ENCODE assay signal across 12 mouse cellular contexts in genomic region chr11:44550996-44551395, GRCm38 (mm10). TPM values are rescaled to one million over a fixed set of nuclear protein-coding genes. Genes with fewer than 3 reads are reported as not detected.
DNase-seq lines count a peak whose midpoint lies in the region; ATAC-seq and TF ChIP-seq lines count a peak whose summit lies in the region.
"Had no signal": no experiment of that assay in that cellular context is flagged by ENCODE, and none has a peak within 500 bp of the region (broad histone marks: within the 10 kb centered on the region; RNA-seq: fewer than 3 reads in every experiment).

No protein-coding gene starts in this region.

- TF ChIP-seq CTCF in layer of hippocampus, adult 2 months (conservative IDR thresholded peaks at IDR 0.05): peak; percentile 61
- peak; percentile 47 for TF ChIP-seq CTCF in ES-Bruce4 (IDR thresholded peaks at IDR 0.05; ENCODE audit: low read depth, low read length)
- TF ChIP-seq CTCF in embryonic fibroblast, embryonic 13.5 days (IDR thresholded peaks at IDR 0.05; ENCODE audit: borderline replicate concordance, insufficient read depth, low read length): peak; percentile 27; the same call in 1 of the 2 replicates

- H3K36me3 ChIP-seq in ES-Bruce4 (ENCODE audit: control insufficient read depth, insufficient read depth, low read length, poor library complexity, severe bottlenecking): peaks cover 28% of the 10 kb centered on the region

- H3K9ac ChIP-seq in ES-Bruce4 (ENCODE audit: low read depth, poor library complexity, severe bottlenecking): no peak overlapping the region
- H3K9ac ChIP-seq: limb, embryonic 13.5 days; neural tube, embryonic 13.5 days had no signal

- no peaks in the 10 kb centered on the region for H3K4me1 ChIP-seq in ES-Bruce4 (ENCODE audit: control insufficient read depth, insufficient read depth, low read length)
- no peaks in the 10 kb centered on the region for H3K4me1 ChIP-seq in embryonic fibroblast, embryonic 13.5 days (ENCODE audit: control insufficient read depth, insufficient read depth, low read length)
- H3K4me1 ChIP-seq: limb, embryonic 13.5 days; neural tube, embryonic 13.5 days had no signal

- no peak overlapping the region for H3K4me3 ChIP-seq in layer of hippocampus, adult 2 months
- H3K4me3 ChIP-seq in ES-Bruce4 (ENCODE audit: low read depth, low read length): no peak overlapping the region
- H3K4me3 ChIP-seq in embryonic fibroblast, embryonic 13.5 days (ENCODE audit: insufficient read depth, low read length): no peak overlapping the region
- H3K4me3 ChIP-seq: limb, embryonic 13.5 days; megakaryocyte, embryonic 14.5 days; neural tube, embryonic 13.5 days had no signal

- no peaks in the 10 kb centered on the region for H3K9me3 ChIP-seq in ES-Bruce4 (replicated peaks; ENCODE audit: control insufficient read depth, insufficient read depth, low read length, poor library complexity, severe bottlenecking)
- H3K9me3 ChIP-seq: limb, embryonic 13.5 days; neural tube, embryonic 13.5 days had no signal

- no peak overlapping the region for H3K27ac ChIP-seq in layer of hippocampus, adult 2 months
- no peak overlapping the region for H3K27ac ChIP-seq in ES-Bruce4 (ENCODE audit: insufficient read depth, low read length)
- H3K27ac ChIP-seq in embryonic fibroblast, embryonic 13.5 days (ENCODE audit: insufficient read depth, low read length): no peak overlapping the region
- H3K27ac ChIP-seq: limb, embryonic 13.5 days; neural tube, embryonic 13.5 days had no signal

- H3K27me3 ChIP-seq in ES-Bruce4 (ENCODE audit: control insufficient read depth, insufficient read depth, low read length, poor library complexity, severe bottlenecking): no peaks in the 10 kb centered on the region
- H3K27me3 ChIP-seq: limb, embryonic 13.5 days; megakaryocyte, embryonic 14.5 days; neural tube, embryonic 13.5 days had no signal

- ATAC-seq in CD4-positive, CD25-positive, alpha-beta regulatory T cell, adult 4 months: no peak

- no peak for TF ChIP-seq POLR2A in ES-Bruce4 (IDR thresholded peaks at IDR 0.05; ENCODE audit: insufficient read depth, low read length)
- TF ChIP-seq POLR2A in embryonic fibroblast, embryonic 13.5 days (IDR thresholded peaks at IDR 0.05; ENCODE audit: low read depth, low read length): no peak

- no peak for TF ChIP-seq EP300 in ES-Bruce4 (IDR thresholded peaks at IDR 0.05; ENCODE audit: insufficient read depth, low read depth, low read length)

- peak; percentile 25 to 26 for DNase-seq in cerebellum, postnatal 10 days
- DNase-seq in cerebellum, adult 9-10 months: no peak
- no peak for DNase-seq in layer of hippocampus, adult 2 months (ENCODE audit: low spot score in 2 of 2)
- DNase-seq in layer of hippocampus, adult 18-20 months (ENCODE audit: low spot score in 2 of 2): no peak
- DNase-seq in right cerebral cortex, adult 2 months (ENCODE audit: low spot score in 2 of 2): no peak
- DNase-seq: thymus, postnatal 14 days had no signal

RNA-seq across cellular contexts. Expression of gene Rnf145, which starts 32.2 kb away (rescaled TPM):
- total RNA-seq in layer of hippocampus, adult 2 months (2021): 10 to 100 TPM; 95.7 to 97.0 TPM
- 100 to 1,000 TPM in 1 of 2 experiments, 10 to 100 TPM in 1; 87.0 to 107 TPM for total RNA-seq in layer of hippocampus, adult 18-20 months (2021)
- polyA plus RNA-seq in ES-Bruce4 (2011; ENCODE audit: insufficient read depth, insufficient read length, low read depth, missing spikeins): 56.2 and 59.0 TPM in 2 replicates
- 56.8 and 64.8 TPM in 2 replicates for polyA plus RNA-seq in embryonic fibroblast, embryonic 13.5 days (2011; ENCODE audit: insufficient read length, low read depth, missing spikeins)
- 10 to 100 TPM; 54.0 to 64.9 TPM for polyA plus RNA-seq in CD4-positive, CD25-positive, alpha-beta regulatory T cell, adult 4 months (2017; shearing (Covaris generic))

Comparison
In these comparisons a context has a peak if more than half of its experiments do, and no peak if none do; other contexts are left out.
1. DNase-seq: peak in cerebellum, postnatal 10 days (2 of 2); none in cerebellum, adult 9-10 months (single experiment), layer of hippocampus, adult 2 months (0 of 2), layer of hippocampus, adult 18-20 months (0 of 2) and right cerebral cortex, adult 2 months (0 of 2).
2. Peak in every context shown above with its lines, with median percentiles within 50 percentile points of each other: CTCF ChIP-seq.